Mouse (Mus musculus) heart, postnatal 4 days (tissue): ENCODE data around the gene Rbm43. TPM values are rescaled to one million over a fixed set of nuclear protein-coding genes. Genes with fewer than 3 reads are reported as not detected.

Experiments
- DNase-seq: peaks from one replicate; pipeline ENCODE4 v3.0.0; 2021
- total RNA-seq, 2 experiments: library from RNA; stranded (reverse); gene quantifications; 2 replicates each; pipeline ENCODE4 v1.2.3; 2021

Gene Rbm43
- 1 to 10 TPM; 8.6 to 9.2 TPM for total RNA-seq

DNA sequence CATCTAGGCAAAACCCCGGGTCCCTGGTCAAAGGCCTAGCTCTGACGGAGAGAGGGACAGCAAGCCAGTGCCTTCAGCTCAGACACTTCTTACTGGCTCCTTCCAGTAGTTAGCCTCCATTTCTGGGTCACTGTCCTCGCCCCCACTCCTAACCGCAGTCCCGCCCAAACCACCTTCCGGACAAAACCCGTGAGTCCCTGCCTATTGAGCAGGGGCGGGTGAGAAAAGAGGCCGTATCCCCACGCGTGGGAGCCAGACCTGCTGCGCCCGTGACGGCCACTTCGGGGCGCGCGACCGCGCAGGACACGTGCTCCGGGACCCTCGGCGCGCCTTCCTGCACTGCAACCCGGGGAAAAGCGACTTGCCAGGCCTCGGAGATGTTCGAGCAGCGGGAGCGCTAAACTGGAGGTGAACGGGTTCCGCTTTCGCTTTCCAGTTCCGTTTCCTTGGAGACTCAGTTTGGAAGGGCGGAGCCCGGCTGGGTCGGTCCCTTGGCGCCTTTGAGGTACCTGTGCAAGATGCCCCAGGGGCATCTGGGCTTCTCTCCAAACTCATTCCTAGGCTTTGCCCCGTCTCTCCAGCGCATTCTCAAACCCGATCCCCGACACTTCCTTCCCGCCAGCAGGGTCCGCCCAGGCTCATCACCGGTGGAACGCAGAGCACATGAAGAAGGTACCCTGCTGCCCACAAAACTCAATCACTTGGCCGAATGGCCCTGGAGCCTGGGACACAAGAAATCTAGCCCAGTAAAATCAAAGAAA, at the start of gene Rbm43:
Gene Rbm43, minus strand, starts transcription at position 590 of the 761 bp plus-strand sequence.
- peak; percentile 76 for DNase-seq

DNA sequence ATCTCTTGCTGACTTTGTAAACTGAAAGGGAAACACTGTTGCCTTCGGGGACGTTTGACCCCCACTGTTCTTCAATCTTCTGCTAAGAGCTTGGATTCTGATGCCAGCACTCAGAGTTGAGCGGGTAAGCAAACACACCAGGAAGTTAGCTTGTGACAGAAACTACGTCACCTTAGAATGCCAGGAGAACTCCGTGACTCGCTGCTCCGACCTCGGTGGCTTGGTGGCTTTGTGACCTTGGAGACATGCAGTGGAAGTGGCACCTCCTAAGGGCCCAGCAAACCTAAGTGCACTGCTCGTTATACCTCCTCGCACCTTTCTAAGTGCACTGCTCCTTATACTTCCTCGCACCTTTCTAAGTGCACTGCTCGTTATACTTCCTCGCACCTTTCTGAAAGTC, 47.3 kb upstream of the Rbm43 start:
- DNase-seq = no peak

DNA sequence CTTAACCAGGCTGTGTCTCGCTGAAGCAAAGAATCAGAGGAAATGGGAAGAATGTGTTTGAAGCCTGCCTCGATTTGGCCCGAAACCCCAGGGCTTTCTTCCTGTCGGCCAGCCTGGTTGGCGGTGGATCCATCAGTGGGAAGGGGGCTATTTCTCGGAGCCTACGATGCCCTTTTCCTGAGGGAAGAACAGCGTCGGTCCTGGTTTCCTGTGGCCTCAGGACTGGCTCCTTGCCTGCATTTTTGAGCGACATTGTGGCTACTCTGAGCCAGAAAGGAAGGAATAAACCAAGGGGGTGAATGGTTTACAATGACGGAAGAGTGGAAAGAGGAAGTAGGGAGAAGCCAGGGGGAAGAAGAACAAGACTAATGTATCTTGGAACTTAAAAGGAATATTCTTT, 46.7 kb upstream of the Rbm43 start:
- peak; percentile 46 for DNase-seq

DNA sequence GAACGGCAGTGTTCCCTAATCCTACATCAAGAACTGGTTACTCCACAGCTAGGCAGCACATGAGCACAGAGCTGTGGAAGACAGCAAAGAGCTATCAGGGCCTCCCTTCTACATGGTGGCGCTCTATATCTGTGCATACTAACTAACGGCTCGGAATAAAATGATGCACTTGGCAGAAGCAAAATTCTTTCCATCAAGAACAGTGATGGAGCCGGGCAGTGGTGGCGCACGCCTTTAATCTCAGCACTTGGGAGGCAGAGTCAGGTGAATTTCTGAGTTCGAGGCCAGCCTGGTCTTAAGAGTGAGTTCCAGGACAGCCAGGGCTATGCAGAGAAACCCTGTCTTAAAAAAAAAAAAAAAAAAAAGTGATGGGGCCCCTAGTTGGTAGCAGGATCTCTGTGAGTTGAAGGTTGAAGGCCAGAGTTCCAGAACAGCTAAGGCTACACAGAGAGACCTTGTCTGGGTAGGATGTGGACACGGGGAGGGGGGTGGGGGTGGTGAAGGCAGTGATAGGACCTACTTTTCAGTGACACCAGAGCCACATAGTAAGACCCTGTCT, 38.5 kb upstream of the Rbm43 start, which contains the start of gene Nmi:
Gene Nmi, minus strand, starts transcription at position 85 of the 559 bp plus-strand sequence.
- DNase-seq = no peak

DNA sequence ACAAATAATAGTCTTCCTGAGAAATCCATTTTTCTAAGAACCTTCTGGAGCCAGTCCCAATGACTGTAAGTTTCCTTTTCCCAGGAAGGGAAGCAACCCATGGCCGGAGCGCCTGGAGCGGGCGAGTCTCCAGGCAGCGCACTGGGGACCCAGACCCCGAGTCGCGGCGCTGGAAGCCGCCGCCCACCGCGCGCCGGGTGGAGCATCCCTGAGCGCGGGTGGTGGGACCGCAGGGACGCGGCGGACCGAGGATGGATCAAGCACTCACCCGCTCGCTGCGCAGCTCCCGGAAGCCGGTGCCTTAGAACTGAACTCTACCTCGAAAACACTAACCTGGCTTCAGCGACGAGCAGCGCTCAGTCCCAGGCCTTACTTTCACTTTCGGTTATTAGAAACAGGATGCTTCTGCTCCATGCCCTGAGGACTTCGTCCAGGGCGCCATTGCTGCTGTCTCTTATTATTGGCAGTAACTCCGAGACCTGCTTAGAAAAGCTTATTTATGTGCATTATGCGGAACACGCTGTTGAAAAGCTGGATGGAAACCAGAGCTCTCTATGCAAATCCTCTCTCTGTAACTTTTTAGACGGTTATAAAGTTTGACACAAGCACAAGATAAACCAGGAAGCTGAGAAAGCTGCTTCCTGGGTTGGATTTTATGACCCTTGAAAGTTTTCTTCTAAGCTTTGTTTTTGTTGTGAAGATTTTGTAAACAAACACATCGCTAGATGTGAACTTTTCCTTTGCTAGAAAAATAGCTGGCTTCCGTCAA, 37.9 kb upstream of the Rbm43 start:
- DNase-seq = peak; percentile 56

DNA sequence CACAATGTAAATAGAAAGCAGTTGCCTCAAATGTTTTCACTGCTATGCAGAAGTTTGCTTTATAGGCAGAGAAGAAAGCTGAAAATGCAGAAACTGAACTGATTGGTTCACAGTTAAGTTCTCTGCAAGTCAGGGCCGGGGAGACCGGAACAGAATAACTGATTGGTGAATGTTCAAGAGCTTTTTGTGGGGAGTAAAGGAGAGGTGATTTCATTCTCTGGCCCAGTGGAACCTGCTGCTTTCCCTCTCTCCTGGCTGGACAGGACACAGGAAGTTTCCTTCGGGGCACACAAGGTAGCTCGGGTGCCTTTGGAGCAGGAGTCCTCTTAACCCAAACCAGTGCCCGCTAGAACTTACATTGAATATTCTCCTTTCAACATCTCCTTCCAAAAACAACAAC, 37.2 kb upstream of the Rbm43 start:
- DNase-seq = peak; percentile 32

DNA sequence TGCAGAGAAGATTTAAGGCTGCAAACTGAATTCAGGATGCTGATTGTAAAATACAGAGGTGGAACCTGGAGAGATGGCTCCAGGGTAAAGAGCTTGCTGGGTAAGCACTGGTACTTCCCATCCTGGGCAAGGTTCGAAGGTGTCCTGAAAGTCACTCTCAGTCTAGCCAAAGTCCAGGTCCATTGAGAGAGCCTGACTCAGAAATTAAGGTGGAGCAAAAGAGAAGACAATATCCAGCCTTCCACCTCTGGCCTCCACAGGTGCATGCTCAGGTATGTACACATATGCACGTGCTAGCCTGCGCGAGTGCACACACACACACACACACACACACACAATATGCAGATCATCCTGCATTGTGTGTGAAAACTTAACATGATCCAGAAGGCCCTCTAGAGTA, 35.9 kb upstream of the Rbm43 start:
- no peak for DNase-seq

DNA sequence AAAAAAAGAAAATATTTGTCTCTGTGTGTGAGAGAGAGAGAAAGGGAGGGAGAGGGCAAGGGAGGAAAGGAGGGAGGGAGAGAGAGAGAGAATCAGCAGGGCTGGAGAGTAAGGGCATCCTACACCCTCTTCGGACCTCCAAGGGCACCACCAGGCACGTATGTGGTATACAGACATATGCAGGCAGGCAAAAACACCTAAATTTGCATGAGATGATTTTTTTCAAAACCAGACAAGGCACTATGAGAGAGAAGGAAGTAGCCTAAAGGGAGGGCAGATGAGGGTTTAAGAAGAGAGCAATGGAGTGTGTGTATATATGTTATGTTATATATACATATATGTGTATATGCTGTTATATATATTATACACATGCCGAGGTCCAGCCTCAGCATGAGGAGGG, 32.3 kb upstream of the Rbm43 start:
- DNase-seq = no peak

DNA sequence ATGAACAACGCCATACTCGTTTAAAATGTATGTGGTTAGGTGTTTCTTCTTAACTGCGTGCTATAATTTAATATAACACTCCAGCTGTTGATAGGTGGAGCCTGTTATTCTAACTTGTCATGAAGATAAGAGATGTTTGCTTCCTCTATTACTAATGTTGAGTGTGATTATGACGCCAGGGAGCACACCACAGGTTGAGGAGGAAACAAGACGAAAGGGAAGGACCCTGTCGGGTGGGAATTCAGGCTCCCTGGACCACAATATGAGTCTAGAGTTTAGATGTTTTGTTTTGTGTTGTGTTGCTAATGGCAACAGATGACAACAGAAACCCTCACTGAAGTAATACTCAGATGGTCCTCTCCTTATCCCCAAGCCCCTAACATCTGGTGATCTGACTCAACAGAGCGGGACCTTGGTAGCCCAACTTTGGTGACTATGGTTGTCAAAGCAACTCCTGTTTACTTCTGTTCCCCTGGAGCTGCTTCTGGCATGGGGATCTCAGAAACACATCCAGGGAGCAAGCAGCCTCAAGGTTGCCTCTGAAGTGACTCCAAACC, 18.8 kb upstream of the Rbm43 start:
- DNase-seq = no peak

DNA sequence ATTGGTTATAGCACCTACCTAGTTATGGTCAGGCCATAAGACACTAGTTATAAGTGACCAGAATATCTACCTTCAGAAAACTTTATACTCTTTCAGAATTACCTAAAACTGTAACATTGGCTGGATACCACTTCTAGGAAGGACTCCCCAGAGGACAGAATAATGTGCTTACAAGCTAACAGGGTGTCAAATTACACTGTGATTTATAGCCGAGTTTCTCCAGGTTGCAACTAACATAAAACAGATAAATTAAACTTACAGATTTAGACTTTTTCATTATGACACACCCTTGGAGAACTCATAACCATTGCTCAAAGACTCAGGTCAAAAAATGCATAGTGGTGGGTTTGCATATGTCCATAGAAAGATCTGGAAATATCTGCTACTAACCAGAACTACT, 15.9 kb upstream of the Rbm43 start:
- DNase-seq = no peak

DNA sequence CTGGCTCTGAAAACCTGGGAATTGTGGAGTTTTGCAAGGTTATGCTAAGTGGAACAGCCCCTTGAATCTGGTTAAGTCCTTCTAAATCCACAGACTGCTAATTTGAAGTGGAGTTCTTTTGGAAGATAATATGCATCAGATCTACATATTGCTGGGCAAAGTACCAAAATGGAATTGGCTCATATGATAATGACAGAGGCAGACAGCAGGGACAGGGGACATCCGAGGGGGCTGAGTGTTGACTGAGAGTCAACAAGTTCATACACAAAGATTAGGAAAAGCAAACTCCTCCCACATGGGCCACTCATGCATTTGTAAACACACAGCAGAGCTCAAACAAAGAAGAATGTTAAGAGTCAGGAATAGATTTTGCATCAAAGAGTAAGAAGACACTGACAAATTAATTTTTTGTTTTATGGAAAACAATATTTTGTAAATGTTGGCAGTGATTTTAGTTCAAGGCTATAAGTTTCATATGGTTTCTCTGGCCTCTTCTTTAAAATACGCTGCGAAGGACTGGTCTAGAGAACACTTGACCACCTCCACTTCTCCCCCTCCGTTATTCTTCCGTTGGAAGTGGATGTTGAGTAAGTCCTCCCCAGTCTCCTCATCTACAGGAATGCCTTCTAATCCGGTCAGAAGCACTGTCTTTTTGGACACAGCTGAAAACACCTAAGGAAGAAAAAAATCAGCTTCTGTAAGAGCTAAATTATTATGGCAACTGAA, 13.3 kb upstream of the Rbm43 start:
- no peak for DNase-seq

DNA sequence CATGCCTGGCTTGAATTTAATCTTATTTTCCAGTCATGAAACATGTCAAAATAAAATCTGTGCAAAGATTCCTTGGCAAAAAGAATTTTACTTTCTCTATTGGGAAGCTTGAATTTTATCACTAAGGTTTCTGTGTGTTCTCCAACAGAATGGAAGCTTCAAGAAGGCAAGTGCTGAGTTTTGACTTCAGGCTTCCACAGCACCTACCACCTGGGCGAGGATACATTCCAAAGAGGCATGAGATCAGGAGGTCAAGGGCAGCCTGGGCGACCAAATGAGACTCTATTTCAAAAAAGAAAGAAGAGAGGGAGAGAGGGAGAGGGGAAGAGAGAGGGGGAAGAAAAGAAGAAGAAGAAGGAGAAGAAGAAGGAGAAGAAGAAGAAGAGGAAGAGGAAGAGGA, 10.8 kb upstream of the Rbm43 start:
- no peak for DNase-seq

DNA sequence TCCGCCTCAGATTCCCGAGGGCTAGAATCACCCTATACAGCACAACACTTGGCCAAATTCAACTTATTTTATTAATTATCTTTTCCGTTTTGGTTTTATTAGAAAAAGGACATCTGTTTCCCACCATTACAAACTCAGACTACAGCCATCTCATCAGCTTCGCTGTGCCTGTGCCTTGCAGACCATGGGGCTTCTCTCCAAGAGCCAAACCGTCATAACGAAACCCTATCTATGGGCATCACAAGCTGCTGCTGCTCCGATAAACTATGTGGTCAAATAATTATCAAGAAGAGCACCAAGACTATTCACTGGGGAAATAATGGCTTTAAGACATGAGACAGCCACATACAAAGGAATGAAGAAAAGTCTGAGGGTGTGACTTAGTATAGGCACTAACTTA, 6.9 kb upstream of the Rbm43 start:
- no peak for DNase-seq

DNA sequence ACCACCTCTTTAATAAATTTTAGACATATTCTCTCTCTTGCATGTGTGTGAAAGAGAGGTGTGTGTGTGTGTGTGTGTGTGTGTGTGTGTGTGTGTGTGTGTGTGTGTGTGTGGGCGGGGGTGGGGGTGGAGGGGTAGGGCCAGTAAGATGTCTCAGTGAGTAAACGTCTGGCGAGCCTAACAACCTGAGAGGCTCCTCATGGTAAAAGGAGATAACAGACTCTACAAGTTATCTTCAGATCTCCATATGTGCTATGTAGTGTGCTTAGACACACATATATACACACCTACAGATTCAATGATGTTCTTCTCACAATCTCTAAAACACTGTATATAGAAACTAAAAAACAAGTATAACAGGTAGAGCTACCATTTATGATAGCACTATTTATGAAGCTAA, 3.8 kb upstream of the Rbm43 start:
- DNase-seq = no peak

DNA sequence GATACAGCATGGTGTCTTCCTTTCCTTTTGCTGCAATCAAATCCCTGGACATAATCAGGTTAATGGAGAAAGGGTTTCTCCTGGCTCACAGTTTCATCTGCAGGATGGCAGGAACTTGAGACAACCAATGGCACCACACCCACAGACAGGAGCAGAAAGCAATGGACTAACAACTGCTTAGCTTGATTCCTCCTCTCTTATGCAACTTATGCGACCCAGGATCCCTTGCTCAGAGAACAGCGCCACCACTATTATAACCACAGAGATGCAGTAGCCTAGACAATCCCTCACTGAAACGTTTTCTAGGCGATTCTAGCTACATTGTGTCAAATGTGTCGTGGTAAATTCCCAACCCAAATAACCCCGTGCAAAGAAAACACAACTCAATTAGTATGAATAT, 2.0 kb upstream of the Rbm43 start:
- no peak for DNase-seq

DNA sequence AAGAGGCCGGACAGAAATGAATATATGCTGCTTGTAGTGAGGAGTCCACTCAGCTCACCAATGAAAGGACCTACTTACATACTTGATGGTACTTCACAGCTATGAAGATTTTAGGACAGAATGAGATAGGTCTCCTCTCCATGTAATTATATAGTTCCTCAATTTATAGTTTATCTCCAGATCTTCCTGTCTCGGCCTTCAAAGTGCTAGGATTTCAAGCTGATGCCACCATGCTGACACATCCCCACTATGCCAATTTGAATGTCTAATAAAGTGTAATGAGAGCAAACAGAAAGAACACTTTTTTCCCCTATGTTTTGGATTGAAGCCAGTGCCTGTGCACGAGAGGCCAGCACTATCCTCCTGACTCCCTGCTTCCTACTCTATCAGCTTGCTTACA, 1.6 kb upstream of the Rbm43 start:
- DNase-seq = no peak

DNA sequence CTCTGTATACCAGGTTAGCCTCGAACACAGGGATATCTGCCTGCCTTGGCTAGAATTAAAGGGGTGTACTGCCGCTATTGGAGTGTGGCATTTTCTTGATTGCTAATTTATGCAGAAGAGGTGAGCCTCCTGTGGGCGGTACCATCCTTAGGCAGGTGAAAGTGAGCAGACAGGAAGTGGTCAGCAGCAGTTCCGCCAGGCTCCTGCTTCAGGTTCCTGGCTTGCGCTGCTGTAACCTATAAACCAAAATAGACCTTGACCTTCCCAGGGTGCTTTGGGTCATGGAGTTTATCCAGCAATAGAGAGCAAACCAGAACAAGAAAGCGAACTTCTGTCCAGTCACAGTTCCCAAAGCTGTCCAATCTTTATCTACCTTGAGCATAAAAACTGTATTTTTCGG, 958 bp upstream of the Rbm43 start:
- no peak for DNase-seq

DNA sequence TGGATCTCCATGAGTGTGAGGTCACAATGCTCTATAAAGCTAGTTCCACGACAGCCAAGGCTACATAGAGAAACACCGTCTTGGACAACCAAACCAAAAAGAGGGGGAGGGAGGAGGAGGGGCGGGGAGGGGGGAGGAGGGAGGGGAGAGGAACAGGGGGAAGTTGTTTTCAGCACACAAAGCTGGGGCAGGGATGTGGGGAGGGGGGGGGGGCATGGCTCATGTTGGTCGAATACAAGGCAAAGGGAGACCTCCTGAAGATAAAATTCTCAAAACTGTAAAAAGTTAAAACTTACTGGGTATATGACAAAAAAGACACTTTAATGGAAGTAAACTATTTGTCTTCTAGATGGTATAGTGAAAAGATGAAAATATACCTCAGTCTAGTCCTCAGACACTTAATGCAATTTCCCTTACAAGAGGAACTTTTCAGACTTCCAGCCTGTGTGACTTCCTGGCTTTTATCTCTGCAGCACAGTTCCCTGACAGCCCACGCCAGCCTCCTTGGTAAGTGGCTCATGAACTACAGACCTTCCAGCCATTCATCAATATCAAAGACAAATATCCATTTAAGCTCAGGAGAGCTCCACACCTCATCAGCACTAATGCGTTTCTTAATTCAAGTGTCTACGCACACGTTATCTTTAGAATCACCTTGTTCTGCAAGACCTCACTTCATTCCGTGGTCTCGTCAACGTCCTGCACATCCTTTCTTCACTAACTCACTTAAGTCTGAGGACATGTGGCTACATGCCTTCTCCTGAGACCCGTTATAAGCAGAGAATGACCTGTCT, 1.4 kb downstream of the Rbm43 start:
- DNase-seq = no peak

DNA sequence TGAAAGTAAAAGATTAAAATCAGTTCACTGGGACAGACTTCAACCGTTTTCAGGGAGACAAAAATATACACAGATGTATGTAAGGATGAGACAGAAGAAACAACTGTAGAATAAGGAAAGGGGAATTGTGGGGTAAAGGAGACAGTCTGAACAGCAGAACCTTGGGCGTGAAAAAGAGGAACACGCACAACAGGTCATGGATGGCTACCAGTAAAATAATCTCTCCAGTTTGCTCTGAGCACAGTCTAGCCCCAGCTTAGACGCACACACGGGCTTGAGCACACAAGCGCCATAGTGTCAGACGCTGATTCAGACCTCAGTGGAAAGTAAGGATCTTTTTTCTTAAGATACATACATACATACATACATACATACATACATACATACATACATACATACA, 3.7 kb downstream of the Rbm43 start:
- DNase-seq = no peak

DNA sequence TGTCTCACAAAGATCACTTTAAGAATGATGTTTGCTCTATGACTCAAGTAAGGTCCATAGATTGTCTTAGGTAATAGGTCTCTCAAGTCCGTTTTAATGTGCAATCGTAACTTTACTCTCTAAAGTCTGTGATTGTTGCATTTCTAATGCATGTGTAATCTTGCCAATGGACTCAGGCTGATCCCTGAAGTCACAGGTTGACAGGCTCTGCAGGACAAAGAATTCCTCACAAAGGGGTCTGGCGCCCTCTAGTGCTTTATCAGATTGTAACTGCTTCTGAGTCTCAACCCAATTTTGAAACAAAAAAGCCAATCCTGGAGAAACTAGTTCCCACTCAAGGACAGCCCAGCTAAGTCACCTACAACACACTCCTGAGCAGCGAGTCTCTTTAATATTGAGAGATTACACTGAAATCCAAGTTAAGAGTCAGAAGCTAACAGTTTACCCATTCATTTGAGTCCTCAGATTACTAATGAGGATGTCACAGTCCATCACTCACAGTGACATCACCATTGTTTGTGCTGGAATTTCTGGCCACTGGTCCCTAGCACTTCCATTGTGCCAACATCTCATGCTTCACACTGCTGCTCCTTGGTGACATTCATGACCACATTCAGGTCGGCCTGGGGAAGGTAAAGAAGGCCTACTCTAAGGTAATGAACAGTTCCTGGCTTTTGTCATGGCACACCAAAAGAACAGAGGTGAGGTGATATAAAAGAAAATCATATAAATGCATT, 19.9 kb downstream of the Rbm43 start:
- peak; percentile 81 for DNase-seq

DNA sequence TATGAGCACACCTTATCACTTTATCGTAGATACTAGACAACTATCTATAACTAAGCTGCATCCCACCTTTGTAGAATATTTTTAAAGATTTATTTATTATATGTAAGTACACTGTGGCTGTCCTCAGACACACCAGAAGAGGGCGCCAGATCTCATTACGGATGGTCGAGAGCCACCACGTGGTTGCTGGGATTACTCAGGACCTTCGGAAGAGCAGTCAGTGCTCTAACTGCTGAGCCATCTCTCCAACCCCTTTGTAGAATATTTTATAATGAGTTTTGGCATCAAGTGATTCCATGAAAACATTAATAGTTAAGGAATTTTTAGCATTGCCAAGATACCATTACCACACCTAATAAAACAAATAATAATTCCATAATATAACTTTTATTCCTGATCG, 20.4 kb downstream of the Rbm43 start:
- no peak for DNase-seq
